Mouse (Mus musculus) limb, embryonic 14.5 days (tissue): ENCODE results near the gene Bahd1. TPM values are rescaled to one million over a fixed set of nuclear protein-coding genes. Genes with fewer than 3 reads are reported as not detected.

Experiments
- ATAC-seq: fragments of 200-750 bp; cut with Nextera tagmentation; 2 replicates; pipeline ENCODE4 v1.8.0; 2017; ENCODE audit warnings: low read depth, moderate number of reproducible peaks, moderate TSS enrichment; ENCODE audit not compliant: low FRiP score
- DNase-seq: peaks from one replicate; pipeline ENCODE4 v3.0.0-alpha.2; 2015; ENCODE audit warnings: low spot score
- H3K27ac ChIP-seq: fragments of 300-500 bp; sonication (generic); replicated peaks from 2 replicates; pipeline ENCODE4 v1.5.1; 2014; ENCODE audit warnings: low read depth, mild to moderate bottlenecking, low read length, moderate library complexity, mixed read lengths
- H3K27me3 ChIP-seq: fragments of 300-500 bp; sonication (generic); 2 replicates; pipeline ENCODE4 v1.6.1; 2014; ENCODE audit warnings: low read length, mixed read lengths; ENCODE audit not compliant: control insufficient read depth, insufficient read depth
- H3K36me3 ChIP-seq: fragments of 300-500 bp; sonication (generic); 2 replicates; pipeline ENCODE4 v1.6.1; 2014; ENCODE audit warnings: mild to moderate bottlenecking, low read length, moderate library complexity, mixed read lengths; ENCODE audit not compliant: control insufficient read depth, insufficient read depth
- H3K4me1 ChIP-seq: fragments of 300-500 bp; sonication (generic); 2 replicates; pipeline ENCODE4 v1.6.1; 2014; ENCODE audit warnings: antibody characterized with exemption, low read length, mixed read lengths; ENCODE audit not compliant: control insufficient read depth, insufficient read depth
- H3K4me2 ChIP-seq: fragments of 300-500 bp; sonication (generic); replicated peaks from 2 replicates; pipeline ENCODE4 v1.6.1; 2014; ENCODE audit warnings: low read depth, mild to moderate bottlenecking, low read length, moderate library complexity; ENCODE audit not compliant: severe bottlenecking
- H3K4me3 ChIP-seq: fragments of 300-500 bp; sonication (generic); replicated peaks from 2 replicates; pipeline ENCODE4 v1.5.1; 2014; ENCODE audit warnings: low read length
- H3K9ac ChIP-seq: fragments of 300-500 bp; sonication (generic); 2 replicates; pipeline ENCODE4 v1.6.1; 2014; ENCODE audit warnings: mild to moderate bottlenecking, low read depth, low read length, moderate library complexity; ENCODE audit not compliant: severe bottlenecking
- H3K9me3 ChIP-seq: fragments of 300-500 bp; sonication (generic); 2 replicates; pipeline ENCODE4 v1.6.1; 2016; ENCODE audit warnings: low read length; ENCODE audit not compliant: control insufficient read depth
- POLR2A ChIP-seq: fragments of 200-500 bp; IDR thresholded peaks from 2 replicates; pipeline ENCODE4 v1.8.0; 2012; ENCODE audit warnings: inconsistent platforms, mild to moderate bottlenecking, moderate library complexity, borderline replicate concordance; ENCODE audit not compliant: insufficient read depth, insufficient read length; ENCODE audit errors: extremely low read depth
- WGBS: fragments of 180-500 bp; shearing (Covaris S2); extraction: QIAGEN DNeasy Blood & Tissue Kit; methylation state at CpG from one replicate; pipeline ENCODE4 v1.1.7; 2014; 5-methylcytosine and 5-hydroxymethylcytosine counted together
- polyA plus RNA-seq, 2 experiments: library from polyadenylated mRNA; depleted of rRNA in 1 of 2; stranded (reverse) in 1 of 2; unstranded in 1 of 2; fragments of >200 nt; fragmentation: Nextera tagmentation in 1 of 2; extraction: Ambion mirVana in 1 of 2; gene quantifications; 2 replicates each; pipeline versions ENCODE4 v1.2.1 to v1.2.3; 2012 to 2014

Gene Bahd1
- polyA plus RNA-seq, 2 experiments: 1.5 to 14.1 TPM

DNA sequence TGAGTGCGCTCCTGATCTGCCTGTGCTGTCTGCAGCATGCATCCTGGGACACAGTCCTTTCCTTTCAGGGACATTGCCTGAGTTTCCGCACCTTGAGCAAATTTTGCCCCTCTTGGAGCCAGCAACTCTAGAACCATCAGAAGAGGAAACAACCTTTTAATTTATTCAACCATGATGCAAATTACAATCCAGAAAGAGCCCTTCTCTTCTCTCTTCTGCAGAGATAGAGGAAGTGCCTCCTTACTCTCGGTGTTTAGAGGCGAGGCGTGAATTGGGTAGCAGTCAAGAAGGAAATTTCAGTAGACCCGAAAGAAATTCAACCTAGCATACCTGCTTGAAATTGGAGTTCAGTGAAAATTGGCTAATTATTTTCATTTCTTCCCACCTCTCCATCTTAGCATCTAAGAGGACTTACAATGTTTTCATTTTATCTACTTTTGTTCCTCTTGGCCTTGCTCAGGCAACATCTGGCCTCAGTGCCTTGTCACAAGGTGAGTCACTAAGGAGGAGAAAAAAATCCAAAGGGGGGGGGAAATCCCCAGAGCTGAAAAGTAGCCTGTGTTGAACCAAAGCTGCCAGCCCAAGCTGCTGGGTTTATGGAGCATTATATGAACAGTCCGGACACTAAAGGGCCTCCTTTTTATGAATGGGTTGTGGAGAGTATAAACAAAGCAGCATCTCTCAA lies 5.4 kb downstream of the Bahd1 start:
- H3K9ac ChIP-seq: no peak overlapping the region
- ATAC-seq (no peak), DNase-seq (no peak)
- no peak overlapping the region for H3K4me3 ChIP-seq
- TF ChIP-seq POLR2A: no peak
- H3K36me3 ChIP-seq: no peaks in the 10 kb centered on the region
- no peaks in the 10 kb centered on the region for H3K9me3 ChIP-seq
- 79% methylated on average over 7 of the region's 7 CpGs for WGBS
- H3K4me2 ChIP-seq: no peak overlapping the region
- H3K4me1 ChIP-seq: peaks cover 11% of the 10 kb centered on the region
- peaks cover 4% of the 10 kb centered on the region for H3K27me3 ChIP-seq
- H3K27ac ChIP-seq: no peak overlapping the region

GRCm38 (mm10) chr2:118906118-118906492 lies 5.9 kb downstream of the Bahd1 start:
- Histone ChIP-seq H3K9me3 (no peaks in the 10 kb centered on the region), H3K4me2 (no peak overlapping the region), H3K4me3 (no peak overlapping the region), H3K27ac (no peak overlapping the region), H3K36me3 (no peaks in the 10 kb centered on the region), H3K4me1 (peaks cover 10% of the 10 kb centered on the region), H3K9ac (no peak overlapping the region), H3K27me3 (no peaks in the 10 kb centered on the region; the same call in 1 of the 2 replicates)
- TF ChIP-seq POLR2A: no peak
- ATAC-seq (no peak), DNase-seq (no peak)
- WGBS: 77% methylated on average over 5 of the region's 5 CpGs

GRCm38 (mm10) chr2:118907781-118908180 lies 7.6 kb downstream of the Bahd1 start:
- no peak for TF ChIP-seq POLR2A
- ATAC-seq: no peak
- Histone ChIP-seq H3K9ac (no peak overlapping the region), H3K27ac (no peak overlapping the region), H3K36me3 (no peaks in the 10 kb centered on the region), H3K4me2 (no peak overlapping the region), H3K9me3 (no peaks in the 10 kb centered on the region), H3K27me3 (no peaks in the 10 kb centered on the region; the same call in 1 of the 2 replicates), H3K4me3 (no peak overlapping the region), H3K4me1 (peaks cover 7% of the 10 kb centered on the region)
- DNase-seq: no peak
- WGBS: 93% methylated on average over 3 of the region's 3 CpGs

DNA sequence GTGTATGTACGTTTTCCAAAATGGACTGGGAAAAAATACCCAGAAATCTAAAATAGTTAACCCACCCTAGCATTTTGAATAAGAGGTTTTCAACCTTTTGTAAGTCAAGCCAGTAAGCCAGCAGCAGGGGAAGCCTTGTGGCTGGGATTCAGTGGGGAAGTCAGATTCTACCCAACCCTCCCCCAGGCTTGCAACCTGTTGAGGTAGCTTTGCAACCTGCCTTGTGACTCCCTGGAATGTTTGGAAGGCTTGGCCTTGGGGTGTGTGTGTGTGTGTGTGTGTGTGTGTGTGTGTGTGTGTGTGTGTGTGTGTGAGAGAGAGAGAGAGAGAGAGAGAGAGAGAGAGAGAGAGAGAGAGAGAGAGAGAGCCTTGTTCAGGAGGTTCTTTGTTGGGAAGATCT lies 9.0 kb downstream of the Bahd1 start:
- Histone ChIP-seq H3K9ac (no peak overlapping the region), H3K4me3 (no peak overlapping the region), H3K9me3 (no peaks in the 10 kb centered on the region), H3K27me3 (no peaks in the 10 kb centered on the region), H3K4me2 (no peak overlapping the region), H3K27ac (no peak overlapping the region), H3K36me3 (no peaks in the 10 kb centered on the region), H3K4me1 (peaks cover 9% of the 10 kb centered on the region; the same call in 1 of the 2 replicates)
- no peak for ATAC-seq
- no peak for TF ChIP-seq POLR2A
- 68% methylated on average over 1 of the region's 1 CpGs for WGBS
- no peak for DNase-seq

DNA sequence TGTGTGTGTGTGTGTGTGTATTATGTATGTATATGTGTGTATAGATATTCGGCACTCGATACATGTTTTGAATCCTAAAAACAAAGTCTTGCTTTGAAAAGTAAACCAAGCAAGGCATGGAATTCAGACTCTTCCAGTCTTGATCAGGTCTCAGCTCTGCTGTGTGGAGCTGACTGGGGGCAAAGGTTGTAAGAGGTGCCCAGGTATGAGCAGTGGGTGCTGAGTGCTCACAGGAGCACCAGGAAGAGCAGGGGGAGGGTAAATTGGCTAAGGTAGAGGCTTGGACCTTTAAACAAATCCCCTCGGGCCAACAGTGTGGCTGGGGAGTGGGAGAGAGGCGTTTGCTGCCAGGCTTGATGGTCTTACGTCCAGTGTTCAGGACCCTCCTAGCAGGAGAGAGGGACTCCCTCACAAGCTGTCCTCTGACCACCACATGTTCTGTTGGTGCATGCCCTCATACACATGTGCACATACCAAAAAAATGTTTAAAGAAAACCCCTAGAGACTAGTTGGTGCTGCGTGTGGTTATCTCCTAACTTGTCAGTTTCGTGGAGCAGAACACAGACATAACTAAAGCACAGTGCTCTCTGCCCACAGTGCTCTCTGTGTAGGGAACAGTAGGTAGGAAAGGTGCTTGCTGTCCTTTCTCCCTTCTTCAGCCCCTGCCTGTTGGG lies 10.6 kb downstream of the Bahd1 start:
- H3K4me1 ChIP-seq: peaks cover 10% of the 10 kb centered on the region; the same call in 1 of the 2 replicates
- TF ChIP-seq POLR2A: no peak
- no peak overlapping the region for H3K4me3 ChIP-seq
- ATAC-seq (no peak), DNase-seq (no peak)
- no peak overlapping the region for H3K27ac ChIP-seq
- 65% methylated on average over 7 of the region's 7 CpGs for WGBS
- H3K4me2 ChIP-seq: no peak overlapping the region
- no peaks in the 10 kb centered on the region for H3K9me3 ChIP-seq
- H3K9ac ChIP-seq: no peak overlapping the region
- H3K36me3 ChIP-seq: no peaks in the 10 kb centered on the region
- no peaks in the 10 kb centered on the region for H3K27me3 ChIP-seq
